Mouse (Mus musculus) testis, adult 2 months (tissue): ENCODE measurements at regions not wholly inside any gene's neighbourhood (a gene's known extent, or its start where the extent isn't known, plus 50 kb on each side); places are given as distances from the start of the nearest gene placed in this dataset.

Experiments used
- H3K27ac ChIP-seq: fragments of 200-500 bp; 2 replicates; pipeline ENCODE4 v1.5.1; 2012; ENCODE audit warnings: low read depth, low read length; ENCODE audit not compliant: control insufficient read depth, insufficient read depth
- H3K27me3 ChIP-seq: fragments of 200-500 bp; 2 replicates; pipeline ENCODE4 v1.6.1; 2012; ENCODE audit warnings: mild to moderate bottlenecking, low read length, moderate library complexity; ENCODE audit not compliant: control insufficient read depth, insufficient read depth
- H3K36me3 ChIP-seq: fragments of 200-500 bp; 2 replicates; pipeline ENCODE4 v1.6.1; 2012; ENCODE audit warnings: mild to moderate bottlenecking, low read length; ENCODE audit not compliant: control insufficient read depth, insufficient read depth
- H3K4me1 ChIP-seq: fragments of 200-500 bp; 2 replicates; pipeline ENCODE4 v1.6.1; 2012; ENCODE audit warnings: low read length; ENCODE audit not compliant: control insufficient read depth, insufficient read depth
- H3K4me3 ChIP-seq: fragments of 200-500 bp; 2 replicates; pipeline ENCODE4 v1.5.1; 2012; ENCODE audit warnings: low read depth, mild to moderate bottlenecking, low read length, moderate library complexity, mixed read lengths; ENCODE audit not compliant: control insufficient read depth
- CTCF ChIP-seq: fragments of 200-500 bp; IDR thresholded peaks from 2 replicates; pipeline ENCODE4 v1.5.1; 2012; ENCODE audit warnings: low read depth, mild to moderate bottlenecking, inconsistent platforms, low read length, moderate library complexity; ENCODE audit not compliant: control insufficient read depth, insufficient read depth, insufficient replicate concordance
- POLR2A ChIP-seq: fragments of 200-500 bp; IDR thresholded peaks from 2 replicates; pipeline ENCODE4 v1.6.1; 2012; ENCODE audit warnings: low read depth, mild to moderate bottlenecking, inconsistent platforms, low read length, moderate library complexity; ENCODE audit not compliant: control insufficient read depth

- no peaks in the 10 kb centered on the region for H3K36me3 ChIP-seq
- H3K27me3 ChIP-seq: no peaks in the 10 kb centered on the region
- H3K4me1 ChIP-seq: no peaks in the 10 kb centered on the region
- no peak overlapping the region for H3K27ac ChIP-seq
- H3K4me3 ChIP-seq: no peak overlapping the region
- TF ChIP-seq POLR2A: no peak
Observed at GRCm38 (mm10) chr6:31731391-31731790, 167.6 kb upstream of the Podxl start.

DNA sequence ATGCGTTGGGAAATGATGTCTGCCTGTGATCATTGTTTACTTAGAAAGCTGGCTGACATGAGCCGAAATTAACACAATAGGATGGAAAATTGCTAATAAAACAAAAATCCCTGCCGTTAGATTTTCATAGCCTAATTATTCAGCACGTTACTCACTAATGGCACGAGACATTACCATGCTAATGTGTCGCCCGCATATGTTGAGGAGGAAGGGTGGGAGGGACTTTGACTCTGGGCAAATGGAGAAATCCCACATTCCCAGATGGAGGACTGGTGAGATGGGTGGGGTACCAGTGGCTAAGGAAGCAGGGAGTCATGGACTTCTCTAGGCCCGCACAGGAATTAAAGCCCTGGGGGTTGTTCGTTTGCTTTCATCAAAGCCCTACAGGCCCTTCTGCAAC lies 155.8 kb upstream of the Podxl start:
- no peaks in the 10 kb centered on the region for H3K36me3 ChIP-seq
- no peak for TF ChIP-seq CTCF
- TF ChIP-seq POLR2A: no peak
- no peaks in the 10 kb centered on the region for H3K27me3 ChIP-seq
- H3K4me1 ChIP-seq: no peaks in the 10 kb centered on the region
- no peak overlapping the region for H3K4me3 ChIP-seq
- H3K27ac ChIP-seq: no peak overlapping the region

DNA sequence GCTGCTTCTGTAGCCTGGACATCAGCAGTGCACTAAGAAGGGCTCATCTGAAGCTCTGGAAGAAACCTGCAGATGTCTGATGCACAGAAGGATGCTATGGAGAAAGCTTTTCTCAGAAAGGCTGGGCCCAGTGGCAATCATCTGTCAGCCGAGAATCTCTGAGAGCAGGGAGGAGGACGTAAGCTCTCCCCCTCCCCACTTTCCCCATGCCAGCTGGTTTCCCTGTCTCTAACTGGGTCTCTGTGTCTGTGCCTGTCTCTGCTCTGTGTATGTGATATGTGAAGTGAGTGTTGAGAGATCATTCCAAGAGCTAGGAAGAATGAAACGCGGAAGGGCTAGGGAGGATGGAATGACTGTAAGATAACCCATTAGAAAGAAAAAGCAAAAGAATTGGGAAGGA lies 155.1 kb upstream of the Podxl start:
- H3K27ac ChIP-seq: no peak overlapping the region
- no peak for TF ChIP-seq POLR2A
- TF ChIP-seq CTCF: no peak
- no peak overlapping the region for H3K4me3 ChIP-seq
- no peaks in the 10 kb centered on the region for H3K27me3 ChIP-seq
- no peaks in the 10 kb centered on the region for H3K36me3 ChIP-seq
- H3K4me1 ChIP-seq: no peaks in the 10 kb centered on the region

DNA sequence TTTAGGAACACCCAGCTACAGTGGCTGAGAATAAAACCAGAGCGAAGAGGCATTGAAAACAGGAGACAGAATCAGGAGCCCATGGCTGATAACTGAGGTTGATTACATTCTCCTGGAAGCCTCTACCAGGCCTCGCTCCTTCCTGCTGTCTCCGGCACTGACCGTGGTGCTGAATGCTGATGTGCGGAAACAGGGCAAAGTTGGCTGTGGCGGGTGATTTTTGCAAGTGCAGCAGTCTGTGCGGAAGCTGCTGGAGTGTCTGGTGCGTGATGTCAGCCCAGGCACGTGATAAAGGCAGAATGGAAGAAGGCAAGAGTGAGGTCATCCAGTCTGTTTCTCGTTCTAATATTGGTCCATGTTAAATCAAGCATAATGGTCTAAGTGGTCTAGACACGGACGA lies 153.8 kb upstream of the Podxl start:
- TF ChIP-seq CTCF (no peak), POLR2A (no peak)
- Histone ChIP-seq H3K4me3 (no peak overlapping the region), H3K36me3 (no peaks in the 10 kb centered on the region), H3K27me3 (no peaks in the 10 kb centered on the region), H3K4me1 (no peaks in the 10 kb centered on the region), H3K27ac (no peak overlapping the region)

GRCm38 (mm10) chr6:31707256-31707655 lies 143.5 kb upstream of the Podxl start:
- no peak overlapping the region for H3K27ac ChIP-seq
- no peaks in the 10 kb centered on the region for H3K27me3 ChIP-seq
- no peak for TF ChIP-seq POLR2A
- no peak for TF ChIP-seq CTCF
- H3K4me3 ChIP-seq: no peak overlapping the region
- H3K36me3 ChIP-seq: no peaks in the 10 kb centered on the region
- no peaks in the 10 kb centered on the region for H3K4me1 ChIP-seq

DNA sequence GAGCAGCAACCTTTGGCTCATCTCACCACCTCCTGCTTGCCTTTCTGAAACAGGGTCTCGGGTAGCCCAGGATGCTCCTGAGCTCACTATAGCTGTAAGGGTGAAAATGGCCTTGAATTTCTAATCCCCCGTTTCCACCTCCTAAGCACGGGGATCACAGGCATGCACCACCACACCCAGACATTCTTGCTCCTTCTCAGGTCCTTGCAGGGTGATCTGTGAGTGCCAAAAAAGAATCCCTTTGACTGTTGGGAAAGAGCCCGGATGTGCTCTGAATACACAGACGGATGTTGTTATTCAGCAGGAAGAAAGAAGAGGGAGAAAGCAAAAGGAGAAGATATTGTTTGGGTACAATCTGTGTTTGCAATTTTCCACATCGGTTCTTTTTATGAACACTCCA lies 140.4 kb upstream of the Podxl start:
- Histone ChIP-seq H3K4me3 (no peak overlapping the region), H3K27ac (no peak overlapping the region), H3K36me3 (no peaks in the 10 kb centered on the region), H3K27me3 (no peaks in the 10 kb centered on the region), H3K4me1 (no peaks in the 10 kb centered on the region)
- TF ChIP-seq POLR2A: no peak
- no peak for TF ChIP-seq CTCF

DNA sequence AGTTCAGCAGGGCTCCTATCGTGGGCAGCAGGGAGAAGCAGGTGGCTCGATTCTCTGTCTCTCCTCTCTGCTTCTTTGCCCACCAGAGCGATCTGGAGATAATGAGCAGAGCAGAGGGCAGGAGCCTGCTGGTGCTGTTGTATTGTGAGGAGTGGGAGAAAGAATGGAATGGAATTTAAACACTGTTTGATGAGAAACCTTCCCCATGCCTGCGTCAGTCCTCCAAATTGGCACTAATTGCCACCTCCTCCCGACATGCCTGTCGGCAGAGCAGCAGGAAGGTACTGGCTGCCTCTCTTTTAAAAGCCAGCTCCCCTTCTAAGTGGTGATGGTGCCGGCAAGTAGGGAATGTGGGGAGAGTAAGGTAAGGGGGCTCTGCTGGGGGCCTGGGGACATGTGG lies 139.2 kb upstream of the Podxl start:
- TF ChIP-seq CTCF (no peak), POLR2A (no peak)
- H3K36me3 ChIP-seq: no peaks in the 10 kb centered on the region
- no peaks in the 10 kb centered on the region for H3K4me1 ChIP-seq
- H3K27ac ChIP-seq: no peak overlapping the region
- H3K27me3 ChIP-seq: no peaks in the 10 kb centered on the region
- no peak overlapping the region for H3K4me3 ChIP-seq

DNA sequence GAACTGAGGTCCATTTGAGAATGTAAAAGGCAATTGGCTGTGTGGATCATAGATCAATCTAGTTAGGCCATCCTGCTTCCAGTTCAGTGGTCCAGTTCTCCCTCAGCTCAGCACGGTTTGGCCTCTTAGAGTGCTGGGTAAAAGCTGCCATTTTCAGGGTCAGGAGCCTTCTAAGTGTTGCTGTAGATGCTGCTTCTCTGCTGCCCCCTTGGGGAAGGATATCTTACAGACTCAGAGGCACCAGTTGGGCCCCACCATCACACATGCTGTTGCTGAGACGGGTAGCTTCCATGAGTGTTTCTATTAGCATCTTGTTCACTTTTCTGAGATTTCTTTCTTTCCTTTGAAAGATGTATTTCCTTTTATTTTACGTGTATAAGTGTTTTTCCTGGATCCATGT lies 132.1 kb upstream of the Podxl start:
- Histone ChIP-seq H3K27ac (no peak overlapping the region), H3K4me3 (no peak overlapping the region), H3K4me1 (no peaks in the 10 kb centered on the region), H3K36me3 (no peaks in the 10 kb centered on the region), H3K27me3 (no peaks in the 10 kb centered on the region)
- TF ChIP-seq CTCF: no peak
- TF ChIP-seq POLR2A: no peak
